Mouse (Mus musculus) adipocyte (in vitro differentiated cells): ENCODE results near the gene Cacna1h.

ENCODE experiments used
- DNase-seq: peaks from one replicate; pipeline ENCODE4 v3.0.0-alpha.2; 2016; ENCODE audit warnings: low spot score

The Cacna1h gene

GRCm38 (mm10) chr17:25408302-25408999 lies 25.1 kb downstream of the Cacna1h start:
- no peak for DNase-seq

GRCm38 (mm10) chr17:25407352-25407751 lies 26.2 kb downstream of the Cacna1h start:
- DNase-seq, result no peak

GRCm38 (mm10) chr17:25406011-25406441 lies 27.6 kb downstream of the Cacna1h start:
- no peak for DNase-seq

- no peak for DNase-seq
Observed at GRCm38 (mm10) chr17:25405224-25405895, 28.2 kb downstream of the Cacna1h start.

- DNase-seq, result no peak
Observed at GRCm38 (mm10) chr17:25404190-25404589, 29.4 kb downstream of the Cacna1h start.

- DNase-seq, result no peak
Observed at GRCm38 (mm10) chr17:25402224-25402623, 31.4 kb downstream of the Cacna1h start.

- no peak for DNase-seq
Observed at GRCm38 (mm10) chr17:25401491-25401890, 32.1 kb downstream of the Cacna1h start.

- DNase-seq, result peak; percentile 19
Observed at GRCm38 (mm10) chr17:25400443-25400842, 33.1 kb downstream of the Cacna1h start.

GRCm38 (mm10) chr17:25398520-25398838 lies 35.1 kb downstream of the Cacna1h start:
- DNase-seq, result no peak

- DNase-seq, result peak; percentile 82
Observed at GRCm38 (mm10) chr17:25397804-25398519, 35.6 kb downstream of the Cacna1h start.

GRCm38 (mm10) chr17:25394526-25394925 lies 39.1 kb downstream of the Cacna1h start:
- no peak for DNase-seq

- DNase-seq, result peak; percentile 16
Observed at GRCm38 (mm10) chr17:25374011-25374410, 59.6 kb downstream of the Cacna1h start.

GRCm38 (mm10) chr17:25372491-25372890 lies 61.1 kb downstream of the Cacna1h start:
- no peak for DNase-seq

- DNase-seq, result no peak
Observed at GRCm38 (mm10) chr17:25368973-25369372, 64.6 kb downstream of the Cacna1h start, which contains the start of gene Tpsg1. Gene Tpsg1 (plus strand): TSS chr17:25369273.

GRCm38 (mm10) chr17:25366005-25366404 lies 67.6 kb downstream of the Cacna1h start, which contains the start of gene Tpsb2:
Gene Tpsb2 (plus strand): TSS chr17:25366305.
- DNase-seq, result no peak

- DNase-seq, result peak; percentile 65
Observed at GRCm38 (mm10) chr17:25363726-25364125, 69.9 kb downstream of the Cacna1h start.

- DNase-seq, result no peak
Observed at GRCm38 (mm10) chr17:25361291-25361690, 72.3 kb downstream of the Cacna1h start.

GRCm38 (mm10) chr17:25345462-25345861 lies 88.1 kb downstream of the Cacna1h start, which contains the start of gene Tpsab1:
Gene Tpsab1 (minus strand): TSS chr17:25345562.
- no peak for DNase-seq

- DNase-seq, result no peak
Observed at GRCm38 (mm10) chr17:25341490-25341889, 92.1 kb downstream of the Cacna1h start.

- no peak for DNase-seq
Observed at GRCm38 (mm10) chr17:25340003-25340402, 93.6 kb downstream of the Cacna1h start.

GRCm38 (mm10) chr17:25338218-25338617 lies 95.4 kb downstream of the Cacna1h start:
- DNase-seq, result no peak

GRCm38 (mm10) chr17:25333943-25334342 lies 99.6 kb downstream of the Cacna1h start:
- peak; percentile 48 for DNase-seq

- DNase-seq, result no peak
Observed at GRCm38 (mm10) chr17:25332321-25332720, 101.3 kb downstream of the Cacna1h start.
